Mouse (Mus musculus) CH12.LX (cell line): ENCODE results near the gene Il4. TPM values are rescaled to one million over a fixed set of nuclear protein-coding genes. Genes with fewer than 3 reads are reported as not detected.

Source experiments
- DNase-seq: peaks from one replicate; pipeline ENCODE4 v3.0.0-alpha.2; 2013; ENCODE audit errors: extremely low read depth
- H3K27ac ChIP-seq: 2 replicates; pipeline ENCODE4 v1.5.1; 2012; ENCODE audit warnings: low read depth, mild to moderate bottlenecking, control low read depth, moderate library complexity; ENCODE audit not compliant: insufficient read depth
- H3K27me3 ChIP-seq: replicated peaks from 2 replicates; pipeline ENCODE3; 2012; ENCODE audit warnings: inconsistent platforms
- H3K36me3 ChIP-seq, 2 experiments: replicated peaks in 1 of 2; 2 replicates each; pipeline versions ENCODE3 to v1.6.1; 2012; ENCODE audit warnings: inconsistent platforms in 1 of 2, low read length in 1 of 2, mild to moderate bottlenecking in 1 of 2, mixed read lengths in 1 of 2, moderate library complexity in 1 of 2; ENCODE audit not compliant: control insufficient read depth in 1 of 2, insufficient read depth in 1 of 2
- H3K4me1 ChIP-seq, 2 experiments: 2 replicates each; pipeline ENCODE4 v1.6.1; 2012; ENCODE audit warnings: inconsistent platforms in 1 of 2, moderate library complexity in 1 of 2; ENCODE audit not compliant: insufficient read depth in 2 of 2, control insufficient read depth in 1 of 2
- H3K4me2 ChIP-seq: 2 replicates; pipeline ENCODE4 v1.6.1; 2012; ENCODE audit warnings: low read depth, mild to moderate bottlenecking, control low read depth; ENCODE audit not compliant: poor library complexity, insufficient read depth, severe bottlenecking
- H3K4me3 ChIP-seq, 3 experiments: fragments of 150-350 bp in 1 of 3; sonication (generic) in 1 of 3; replicated peaks in 1 of 3; 2 replicates each; pipeline versions ENCODE3 to v1.5.1; 2011 to 2012; ENCODE audit warnings: low read depth in 2 of 3, low read length in 2 of 3, mild to moderate bottlenecking in 2 of 3, moderate library complexity in 2 of 3, control low read depth in 1 of 3, improper control_type of control experiment in 1 of 3, inconsistent platforms in 1 of 3, mixed read lengths in 1 of 3; ENCODE audit not compliant: poor library complexity in 1 of 3
- H3K79me2 ChIP-seq: replicated peaks from 2 replicates; pipeline ENCODE4 v1.6.1; 2012; ENCODE audit warnings: mild to moderate bottlenecking, moderate library complexity; ENCODE audit not compliant: control insufficient read depth, poor library complexity, insufficient read depth, severe bottlenecking; ENCODE audit errors: extremely low read depth
- H3K9ac ChIP-seq: 2 replicates; pipeline ENCODE4 v1.6.1; 2012; ENCODE audit warnings: low read depth, mild to moderate bottlenecking, control low read depth, moderate library complexity; ENCODE audit not compliant: insufficient read depth
- H3K9me3 ChIP-seq: replicated peaks from 2 replicates; pipeline ENCODE3; 2012; ENCODE audit warnings: low read length, inconsistent platforms, mixed read lengths
- BHLHE40 ChIP-seq: IDR thresholded peaks from 2 replicates; pipeline ENCODE4 v1.6.1; 2011; ENCODE audit warnings: mild to moderate bottlenecking, low read depth, low read length, improper control_type of control experiment
- CHD1 ChIP-seq: IDR thresholded peaks from 2 replicates; pipeline ENCODE4 v1.6.1; 2012; ENCODE audit warnings: low read depth, low read length, improper control_type of control experiment, inconsistent platforms
- CHD2 ChIP-seq: IDR thresholded peaks from 2 replicates; pipeline ENCODE4 v1.6.1; 2011; ENCODE audit warnings: low read length, improper control_type of control experiment
- E2F4 ChIP-seq: IDR thresholded peaks from 2 replicates; pipeline ENCODE4 v1.6.1; 2011; ENCODE audit warnings: low read depth, low read length, improper control_type of control experiment; ENCODE audit not compliant: insufficient replicate concordance
- ELF1 ChIP-seq: IDR thresholded peaks from 2 replicates; pipeline ENCODE4 v1.6.1; 2014; ENCODE audit warnings: low read depth, mild to moderate bottlenecking, inconsistent platforms, low read length, improper control_type of control experiment
- EP300 ChIP-seq: IDR thresholded peaks from 2 replicates; pipeline ENCODE4 v1.6.1; 2011; ENCODE audit warnings: low read length, improper control_type of control experiment
- ETS1 ChIP-seq: conservative IDR thresholded peaks from 2 replicates; pipeline ENCODE4 v1.6.1; 2012; ENCODE audit warnings: low read depth, mild to moderate bottlenecking, inconsistent platforms, low read length, improper control_type of control experiment, moderate library complexity
- HCFC1 ChIP-seq: IDR thresholded peaks from 2 replicates; pipeline ENCODE4 v1.6.1; 2012; ENCODE audit warnings: low read depth, mild to moderate bottlenecking, inconsistent platforms, low read length, improper control_type of control experiment
- IRF4 ChIP-seq: IDR thresholded peaks from 2 replicates; pipeline ENCODE4 v1.6.1; 2014; ENCODE audit warnings: low read depth, mild to moderate bottlenecking, inconsistent platforms, low read length, improper control_type of control experiment
- MAFK ChIP-seq: IDR thresholded peaks from 2 replicates; pipeline ENCODE4 v1.6.1; 2011; ENCODE audit warnings: low read length, improper control_type of control experiment; ENCODE audit not compliant: insufficient replicate concordance
- MAZ ChIP-seq: IDR thresholded peaks from 2 replicates; pipeline ENCODE4 v1.6.1; 2012; ENCODE audit warnings: low read depth, mild to moderate bottlenecking, inconsistent platforms, low read length, improper control_type of control experiment, moderate library complexity
- MXI1 ChIP-seq: IDR thresholded peaks from 2 replicates; pipeline ENCODE4 v1.6.1; 2011; ENCODE audit warnings: mild to moderate bottlenecking, low read depth, low read length, improper control_type of control experiment
- NELFE ChIP-seq: IDR thresholded peaks from 2 replicates; pipeline ENCODE4 v1.6.1; 2011; ENCODE audit warnings: low read depth, low read length, improper control_type of control experiment
- PAX5 ChIP-seq: IDR thresholded peaks from 2 replicates; pipeline ENCODE4 v1.6.1; 2012; ENCODE audit warnings: low read length, inconsistent platforms, mixed read lengths
- POLR2A ChIP-seq: IDR thresholded peaks from 2 replicates; pipeline ENCODE4 v1.6.1; 2011; ENCODE audit warnings: low read depth, mild to moderate bottlenecking, improper control_type of control experiment, low read length
- POLR2AphosphoS2 ChIP-seq: IDR thresholded peaks from 2 replicates; pipeline ENCODE4 v1.6.1; 2011; ENCODE audit warnings: low read depth, low read length, improper control_type of control experiment
- RAD21 ChIP-seq: IDR thresholded peaks from 2 replicates; pipeline ENCODE4 v1.6.1; 2011; ENCODE audit warnings: low read depth, mild to moderate bottlenecking, low read length, improper control_type of control experiment, moderate library complexity
- RCOR1 ChIP-seq: conservative IDR thresholded peaks from 2 replicates; pipeline ENCODE4 v1.6.1; 2012; ENCODE audit warnings: low read depth, mild to moderate bottlenecking, inconsistent platforms, low read length, improper control_type of control experiment
- SIN3A ChIP-seq: IDR thresholded peaks from 2 replicates; pipeline ENCODE4 v1.6.1; 2012; ENCODE audit warnings: low read length, improper control_type of control experiment, inconsistent platforms
- SMC3 ChIP-seq: IDR thresholded peaks from 2 replicates; pipeline ENCODE4 v1.6.1; 2011; ENCODE audit warnings: low read depth, low read length, improper control_type of control experiment
- TBP ChIP-seq: conservative IDR thresholded peaks from 2 replicates; pipeline ENCODE4 v1.6.1; 2011; ENCODE audit warnings: low read depth, low read length, improper control_type of control experiment
- TCF12 ChIP-seq: IDR thresholded peaks from 2 replicates; pipeline ENCODE4 v1.6.1; 2014; ENCODE audit warnings: low read depth, mild to moderate bottlenecking, inconsistent platforms, low read length, improper control_type of control experiment
- UBTF ChIP-seq: IDR thresholded peaks from 2 replicates; pipeline ENCODE4 v1.6.1; 2012; ENCODE audit warnings: low read depth, mild to moderate bottlenecking, inconsistent platforms, low read length, improper control_type of control experiment, moderate library complexity
- USF1 ChIP-seq: IDR thresholded peaks from 2 replicates; pipeline ENCODE4 v1.6.1; 2014; ENCODE audit warnings: low read depth, mild to moderate bottlenecking, inconsistent platforms, low read length, improper control_type of control experiment
- USF2 ChIP-seq: conservative IDR thresholded peaks from 2 replicates; pipeline ENCODE4 v1.6.1; 2011; ENCODE audit warnings: low read depth, low read length, improper control_type of control experiment
- ZC3H11A ChIP-seq: IDR thresholded peaks from 2 replicates; pipeline ENCODE4 v1.6.1; 2012; ENCODE audit warnings: low read depth, mild to moderate bottlenecking, inconsistent platforms, low read length, improper control_type of control experiment
- ZKSCAN1 ChIP-seq: IDR thresholded peaks from 2 replicates; pipeline ENCODE4 v1.6.1; 2012; ENCODE audit warnings: low read depth, inconsistent platforms, low read length, improper control_type of control experiment, borderline replicate concordance
- ZMIZ1 ChIP-seq: IDR thresholded peaks from 2 replicates; pipeline ENCODE4 v1.6.1; 2012; ENCODE audit warnings: low read depth, mild to moderate bottlenecking, inconsistent platforms, low read length, improper control_type of control experiment
- ZNF384 ChIP-seq: IDR thresholded peaks from 2 replicates; pipeline ENCODE4 v1.6.1; 2012; ENCODE audit warnings: low read depth, low read length, improper control_type of control experiment, inconsistent platforms
- dilution Hi-C: fragments of 300-500 bp; cut with MboI; formaldehyde crosslinking; loops from 2 replicates; pipeline ENCODE4 v1.14.3; 2020; ENCODE audit warnings: low sequenced_read_pairs; ENCODE audit not compliant: extremely low pct_unique_long_range_greater_than_20kb, extremely low pct_ligation_motif_present
- in situ Hi-C: fragments of 300-500 bp; cut with MboI; formaldehyde crosslinking; loops from 3 replicates; pipeline ENCODE4 v1.14.3; 2019; ENCODE audit warnings: low sequenced_read_pairs, low pct_ligation_motif_present, low pct_unique_long_range_greater_than_20kb, mixed read lengths
- polyA plus RNA-seq: library from polyadenylated mRNA; unstranded; fragments of >175 nt; gene quantifications from 2 replicates; pipeline ENCODE4 v1.2.1, GENCODE M21; 2012; ENCODE audit warnings: low read depth; ENCODE audit not compliant: insufficient read length
- total RNA-seq, 2 experiments: library from RNA; depleted of rRNA; stranded (reverse); fragments of 300-350 nt in 1 of 2; fragments of >200 nt in 1 of 2; gene quantifications; 2 replicates each; pipeline ENCODE4 v1.2.3; 2012 to 2014

The Il4 gene
- total and polyA plus RNA-seq, 3 experiments = 19.5 to 75.5 (median 35.6) TPM

GRCm38 (mm10) chr11:53657381-53657780, 38.9 kb upstream of the Il4 start:
- Histone ChIP-seq H3K79me2 (peaks cover 8% of the 10 kb centered on the region), H3K9ac (peak overlapping the region; percentile 65), H3K27me3 (no peaks in the 10 kb centered on the region), H3K4me2 (peak overlapping the region; percentile 83), H3K4me3 (no peak overlapping the region), H3K36me3 (peaks cover 34 to 55% of the 10 kb centered on the region in 2 experiments), H3K27ac (peak overlapping the region; percentile 97), H3K9me3 (no peaks in the 10 kb centered on the region), H3K4me1 (peaks cover 35 to 85% of the 10 kb centered on the region in 2 experiments)
- dilution Hi-C loops = no loop called here
- peak; percentile 1 for TF ChIP-seq RAD21
- TF ChIP-seq ELF1 = no peak
- TF ChIP-seq BHLHE40 = no peak
- no peak for TF ChIP-seq MAZ
- TF ChIP-seq RCOR1 = no peak
- no peak for TF ChIP-seq USF2
- TF ChIP-seq MXI1 = peak; percentile 11; the same call in 1 of the 2 replicates
- peak; percentile 83 for TF ChIP-seq ETS1
- peak; percentile 28; the same call in 1 of the 2 replicates for TF ChIP-seq TCF12
- peak; percentile 76; the same call in 1 of the 2 replicates for TF ChIP-seq UBTF
- 0 out of 2 replicates have a peak, but pooled peaks have one; percentile 51 for TF ChIP-seq TBP
- no peak for TF ChIP-seq PAX5
- TF ChIP-seq ZC3H11A = no peak
- TF ChIP-seq IRF4 = 0 out of 2 replicates have a peak, but pooled peaks have one; percentile 9
- TF ChIP-seq CHD2 = no peak
- no peak for TF ChIP-seq CHD1
- TF ChIP-seq POLR2A = 0 out of 2 replicates have a peak, but pooled peaks have one; percentile 37
- peak; percentile 13 for TF ChIP-seq SMC3
- TF ChIP-seq NELFE = 0 out of 2 replicates have a peak, but pooled peaks have one; percentile 9
- in situ Hi-C loops = no loop called here
- peak; percentile 81 for DNase-seq

GRCm38 (mm10) chr11:53656558-53657202, 38.2 kb upstream of the Il4 start:
- H3K79me2 ChIP-seq = peaks cover 7% of the 10 kb centered on the region
- H3K4me2 ChIP-seq = peak overlapping the region; percentile 53
- no peaks in the 10 kb centered on the region for H3K27me3 ChIP-seq
- DNase-seq = peak; percentile 95
- in situ Hi-C loops = no loop called here
- peaks cover 31 to 78% of the 10 kb centered on the region in 2 experiments for H3K4me1 ChIP-seq
- H3K36me3 ChIP-seq = peaks cover 40 to 58% of the 10 kb centered on the region in 2 experiments
- dilution Hi-C loops = no loop called here
- H3K4me3 ChIP-seq = no peak overlapping the region
- H3K9ac ChIP-seq = peak overlapping the region; percentile 65
- peak overlapping the region; percentile 95 for H3K27ac ChIP-seq
- H3K9me3 ChIP-seq = no peaks in the 10 kb centered on the region
- TF ChIP-seq MXI1 (peak; percentile 65), HCFC1 (peak; percentile 68), EP300 (peak; percentile 100), ZKSCAN1 (no peak), MAFK (peak; percentile 93), MAZ (peak; percentile 98), UBTF (no peak), POLR2AphosphoS2 (peak; percentile 33; the same call in 1 of the 2 replicates), ETS1 (peak; percentile 100), ZNF384 (peak; percentile 89), RAD21 (no peak; the same call in 1 of the 2 replicates), BHLHE40 (peak; percentile 98), E2F4 (no peak), USF2 (no peak), SMC3 (peak; percentile 50), CHD1 (no peak; the same call in none of the 2 replicates), USF1 (no peak), SIN3A (peak; percentile 79), NELFE (peak; percentile 46; the same call in 1 of the 2 replicates), ZMIZ1 (peak; percentile 64; the same call in 1 of the 2 replicates), TBP (0 out of 2 replicates have a peak, but pooled peaks have one; percentile 59)
